ENCODE assay signal across 8 mouse cellular contexts in the genomic region with DNA sequence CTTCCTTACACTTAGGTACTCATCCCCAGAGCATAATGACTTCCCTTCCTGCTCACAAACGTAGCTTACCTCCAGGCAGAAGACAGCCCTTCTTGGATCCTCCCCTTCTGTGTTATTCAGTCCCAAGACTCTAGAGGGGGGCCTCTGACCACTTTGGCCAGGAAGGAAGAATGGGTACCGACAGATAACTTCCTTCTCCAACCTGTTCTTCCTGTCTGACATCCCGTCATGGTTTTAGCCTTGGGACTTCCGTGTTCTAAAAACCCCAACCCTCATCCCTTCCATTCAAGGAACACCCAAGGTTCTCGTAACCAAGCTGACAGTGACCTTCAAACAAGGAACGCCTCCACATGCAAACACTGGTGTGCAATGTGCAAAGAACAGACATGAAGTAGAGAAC. TPM values are rescaled to one million over a fixed set of nuclear protein-coding genes. Genes with fewer than 3 reads are reported as not detected.
DNase-seq lines count a peak whose midpoint lies in the region; ATAC-seq lines count a peak whose summit lies in the region.

Gene Nlrx1 (minus strand): TSS at position 168 of the 400 bp plus-strand sequence.

- WGBS in neural tube, embryonic 11.5 days: 84% methylated on average over 6 of the region's 6 CpGs
- WGBS in embryonic facial prominence, embryonic 12.5 days: 84% methylated on average over 6 of the region's 6 CpGs
- 68% methylated on average over 6 of the region's 6 CpGs for WGBS in heart, embryonic 10.5 days
- WGBS in midbrain, embryonic 13.5 days: 83% methylated on average over 6 of the region's 6 CpGs

- H3K27ac ChIP-seq in neural tube, embryonic 11.5 days (ENCODE audit: low read depth, low read length): no peak within 1 kb of the TSS
- H3K27ac ChIP-seq in embryonic facial prominence, embryonic 12.5 days: peak within 1 kb of the TSS; percentile 56
- peak within 1 kb of the TSS; percentile 94 for H3K27ac ChIP-seq in heart, embryonic 10.5 days
- peak within 1 kb of the TSS; percentile 72 for H3K27ac ChIP-seq in midbrain, embryonic 13.5 days

- peak within 1 kb of the TSS; percentile 31 for H3K4me3 ChIP-seq in neural tube, embryonic 11.5 days (ENCODE audit: low read depth, low read length)
- peak within 1 kb of the TSS; percentile 50 for H3K4me3 ChIP-seq in embryonic facial prominence, embryonic 12.5 days
- peak within 1 kb of the TSS; percentile 72 for H3K4me3 ChIP-seq in heart, embryonic 10.5 days
- peak within 1 kb of the TSS; percentile 33 for H3K4me3 ChIP-seq in midbrain, embryonic 13.5 days (replicated peaks)

- H3K27me3 ChIP-seq in neural tube, embryonic 11.5 days (ENCODE audit: control insufficient read depth, insufficient read depth, low read length): no peaks in the 10 kb centered on the region
- H3K27me3 ChIP-seq in embryonic facial prominence, embryonic 12.5 days: 0 out of 2 replicates have a peak, but pooled peaks cover 2% of the 10 kb centered on the region
- peaks cover 13% of the 10 kb centered on the region; the same call in 1 of the 2 replicates for H3K27me3 ChIP-seq in heart, embryonic 10.5 days (ENCODE audit: insufficient read depth, poor library complexity, severe bottlenecking)
- no peaks in the 10 kb centered on the region for H3K27me3 ChIP-seq in midbrain, embryonic 13.5 days

- no peak for ATAC-seq in neural tube, embryonic 11.5 days (ENCODE audit: insufficient read depth, low FRiP score, low TSS enrichment)
- ATAC-seq in embryonic facial prominence, embryonic 12.5 days (ENCODE audit: insufficient number of reproducible peaks, insufficient read depth, low FRiP score, low TSS enrichment): no peak
- ATAC-seq in midbrain, embryonic 13.5 days: no peak

- H3K9ac ChIP-seq in neural tube, embryonic 11.5 days (ENCODE audit: low read length): peak within 1 kb of the TSS; percentile 75
- H3K9ac ChIP-seq in embryonic facial prominence, embryonic 12.5 days: peak within 1 kb of the TSS; percentile 78
- H3K9ac ChIP-seq in midbrain, embryonic 13.5 days (replicated peaks): peak within 1 kb of the TSS; percentile 56

- intact Hi-C loops in left cerebral cortex, postnatal 36 days (cut with DNase I): loop anchor here (1.0 kb wide), 1 partner anchor 30 kb away; no protein-coding TSS in a partner anchor

- no peaks in the 10 kb centered on the region; the same call in 1 of the 2 replicates for H3K4me1 ChIP-seq in neural tube, embryonic 11.5 days (ENCODE audit: control insufficient read depth, insufficient read depth, low read length)
- H3K4me1 ChIP-seq in embryonic facial prominence, embryonic 12.5 days: 0 out of 2 replicates have a peak, but pooled peaks cover 12% of the 10 kb centered on the region
- H3K4me1 ChIP-seq in heart, embryonic 10.5 days: peaks cover 18% of the 10 kb centered on the region
- H3K4me1 ChIP-seq in midbrain, embryonic 13.5 days (replicated peaks): peaks cover 33% of the 10 kb centered on the region

- peak within 1 kb of the TSS; percentile 54 for H3K4me2 ChIP-seq in neural tube, embryonic 11.5 days (ENCODE audit: low read depth)
- H3K4me2 ChIP-seq in embryonic facial prominence, embryonic 12.5 days (replicated peaks): peak within 1 kb of the TSS; percentile 79
- peak within 1 kb of the TSS; percentile 52 for H3K4me2 ChIP-seq in midbrain, embryonic 13.5 days (replicated peaks)

- H3K36me3 ChIP-seq in neural tube, embryonic 11.5 days (ENCODE audit: control insufficient read depth, insufficient read depth, low read length): no peaks in the 10 kb centered on the region
- no peaks in the 10 kb centered on the region for H3K36me3 ChIP-seq in embryonic facial prominence, embryonic 12.5 days
- H3K36me3 ChIP-seq in heart, embryonic 10.5 days: no peaks in the 10 kb centered on the region
- H3K36me3 ChIP-seq in midbrain, embryonic 13.5 days: peaks cover 9% of the 10 kb centered on the region

- no peaks in the 10 kb centered on the region for H3K9me3 ChIP-seq in neural tube, embryonic 11.5 days (ENCODE audit: control insufficient read depth, low read length)
- H3K9me3 ChIP-seq in embryonic facial prominence, embryonic 12.5 days: no peaks in the 10 kb centered on the region
- H3K9me3 ChIP-seq in heart, embryonic 10.5 days: no peaks in the 10 kb centered on the region
- no peaks in the 10 kb centered on the region for H3K9me3 ChIP-seq in midbrain, embryonic 13.5 days

- DNase-seq in neural tube, embryonic 11.5 days (ENCODE audit: low spot score): no peak
- no peak for DNase-seq in neural tube, embryonic 10.5 days (ENCODE audit: extremely low spot score, low spot score)
- DNase-seq in heart, embryonic 10.5 days (ENCODE audit: low spot score): no peak
- DNase-seq in left cerebral cortex, postnatal 36 days (ENCODE audit: low spot score in 2 of 2): no peak
- DNase-seq in retina, embryonic 14.5 days (ENCODE audit: low spot score): no peak
- DNase-seq in kidney, adult 18-20 months: no peak

RNA-seq across cellular contexts. Expression of gene Nlrx1, which starts in this region (rescaled TPM):
- polyA plus RNA-seq in neural tube, embryonic 11.5 days (2014; fragmentation: Nextera tagmentation; extraction: Ambion mirVana): 2.4 and 3.2 TPM in 2 replicates
- 6.2 and 7.1 TPM in 2 replicates for polyA plus RNA-seq in embryonic facial prominence, embryonic 12.5 days (2016; fragmentation: Nextera tagmentation; extraction: Ambion mirVana)
- polyA plus RNA-seq in heart, embryonic 10.5 days (2016; fragmentation: Nextera tagmentation; extraction: Ambion mirVana): 3.1 and 4.7 TPM in 2 replicates
- 10 to 100 TPM; 12.1 to 14.1 TPM for total RNA-seq in left cerebral cortex, postnatal 36 days (2021)
- polyA plus RNA-seq in midbrain, embryonic 13.5 days (2015; fragmentation: Nextera tagmentation; extraction: Ambion mirVana): 3.3 and 3.5 TPM in 2 replicates
